27 mouse cellular contexts compared by ENCODE assay signal in the genomic region with DNA sequence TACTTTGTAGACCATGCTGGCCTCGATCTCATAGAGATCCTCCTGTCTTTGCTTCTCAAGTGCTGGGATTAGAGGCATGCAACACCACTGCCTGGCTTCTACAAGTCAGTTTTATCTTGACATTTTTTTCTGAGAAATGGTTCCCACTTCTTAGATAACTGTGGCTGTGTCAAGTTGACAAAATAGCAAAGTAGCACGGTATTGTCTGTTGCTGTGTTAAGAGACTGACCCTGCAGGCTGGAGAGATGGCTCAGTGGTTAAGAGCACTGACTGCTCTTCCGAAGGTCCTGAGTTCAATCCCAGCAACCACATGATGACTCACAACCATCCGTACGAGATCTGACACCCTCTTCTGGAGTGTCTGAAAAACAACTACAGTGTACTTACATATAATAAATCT. TPM values are rescaled to one million over a fixed set of nuclear protein-coding genes. Genes with fewer than 3 reads are reported as not detected.
DNase-seq lines count a peak whose midpoint lies in the region; ATAC-seq and TF ChIP-seq lines count a peak whose summit lies in the region.
"Had no signal": no experiment of that assay in that cellular context is flagged by ENCODE, and none has a peak within 500 bp of the region (broad histone marks: within the 10 kb centered on the region; RNA-seq: fewer than 3 reads in every experiment).

No protein-coding gene starts in this region.

- H3K9ac ChIP-seq in liver, postnatal 0 days (replicated peaks): no peak overlapping the region
- no peak overlapping the region for H3K9ac ChIP-seq in liver, embryonic 12.5 days
- H3K9ac ChIP-seq: embryonic facial prominence, embryonic 12.5 days; embryonic facial prominence, embryonic 15.5 days; forebrain, postnatal 0 days; hindbrain, embryonic 13.5 days had no signal

- ATAC-seq in liver, postnatal 0 days: no peak
- peak; percentile 72 for ATAC-seq in liver, embryonic 12.5 days
- no peak for ATAC-seq in inflammation-experienced regulatory T-cells, adult 6 months
- ATAC-seq: CD4-positive, CD25-positive, alpha-beta regulatory T cell, adult 4 months; forebrain, embryonic 14.5 days; forebrain, postnatal 0 days; hindbrain, embryonic 16.5 days; Patski had no signal

- no peak for TF ChIP-seq CTCF in liver, postnatal 0 days (IDR thresholded peaks at IDR 0.05; ENCODE audit: low read depth)

- no peak overlapping the region for H3K27ac ChIP-seq in liver, postnatal 0 days (ENCODE audit: low read depth)
- no peak overlapping the region for H3K27ac ChIP-seq in liver, embryonic 12.5 days
- H3K27ac ChIP-seq: embryonic facial prominence, embryonic 12.5 days; embryonic facial prominence, embryonic 15.5 days; gastrocnemius, adult 2 months; hindbrain, embryonic 10.5 days; hindbrain, embryonic 13.5 days had no signal

- no peaks in the 10 kb centered on the region for H3K27me3 ChIP-seq in liver, postnatal 0 days (ENCODE audit: insufficient read depth, low read length)
- no peaks in the 10 kb centered on the region for H3K27me3 ChIP-seq in liver, embryonic 12.5 days (replicated peaks)
- H3K27me3 ChIP-seq: embryonic facial prominence, embryonic 12.5 days; embryonic facial prominence, embryonic 15.5 days; hindbrain, embryonic 13.5 days; Patski had no signal

- 63% methylated on average over 5 of the region's 5 CpGs for WGBS in liver, postnatal 0 days (ENCODE audit: insufficient replicate concordance)
- WGBS in liver, embryonic 12.5 days (ENCODE audit: insufficient replicate concordance): 35% methylated on average over 5 of the region's 5 CpGs

- DNase-seq in liver: peak; percentile 10
- DNase-seq in liver, postnatal 0 days: no peak
- peak; percentile 34 for DNase-seq in c-Kit-positive CD71-positive TER-119-negative erythroid progenitor cells, embryonic 14.5 days (ENCODE audit: low read depth)
- DNase-seq in right cerebral cortex, postnatal 36 days (ENCODE audit: low spot score in 2 of 2): no peak
- DNase-seq in adrenal gland, postnatal 36 days: no peak
- DNase-seq: adrenal gland, adult 2 months; adrenal gland, postnatal 14 days; cerebellum, adult 11 months; cerebellum, adult 2 months; cerebellum, adult 9-11 months; cerebellum, postnatal 25 days; forebrain, postnatal 0 days; gastrocnemius, adult 2 months; gastrocnemius, postnatal 14 days; heart, adult 18-20 months; kidney, adult 11 months had no signal

- H3K4me1 ChIP-seq in liver, postnatal 0 days (ENCODE audit: insufficient read depth): no peaks in the 10 kb centered on the region
- H3K4me1 ChIP-seq in liver, embryonic 12.5 days: peaks cover 36% of the 10 kb centered on the region

- no peaks in the 10 kb centered on the region for H3K9me3 ChIP-seq in liver, postnatal 0 days (ENCODE audit: low read length)
- H3K9me3 ChIP-seq in liver, embryonic 12.5 days (replicated peaks): no peaks in the 10 kb centered on the region
- H3K9me3 ChIP-seq: embryonic facial prominence, embryonic 12.5 days; embryonic facial prominence, embryonic 15.5 days; hindbrain, embryonic 10.5 days; hindbrain, embryonic 13.5 days had no signal

- peaks cover 8% of the 10 kb centered on the region; the same call in 1 of the 2 replicates for H3K36me3 ChIP-seq in liver, postnatal 0 days (replicated peaks; ENCODE audit: insufficient read depth, low read length)
- peaks cover 15% of the 10 kb centered on the region; the same call in 1 of the 2 replicates for H3K36me3 ChIP-seq in liver, embryonic 12.5 days

- H3K4me2 ChIP-seq in liver, postnatal 0 days (ENCODE audit: low read depth, low read length): no peak overlapping the region
- H3K4me2 ChIP-seq in liver, embryonic 12.5 days: no peak overlapping the region
- H3K4me2 ChIP-seq: embryonic facial prominence, embryonic 12.5 days; embryonic facial prominence, embryonic 15.5 days; hindbrain, embryonic 13.5 days had no signal

- no peak for TF ChIP-seq EP300 in liver, postnatal 0 days (IDR thresholded peaks at IDR 0.05; ENCODE audit: low read depth)

- no peak overlapping the region for H3K4me3 ChIP-seq in liver, postnatal 0 days (ENCODE audit: low read depth, low read length)
- H3K4me3 ChIP-seq in liver, embryonic 12.5 days: no peak overlapping the region
- H3K4me3 ChIP-seq: embryonic facial prominence, embryonic 12.5 days; embryonic facial prominence, embryonic 15.5 days; gastrocnemius, adult 2 months; hindbrain, embryonic 10.5 days; hindbrain, embryonic 13.5 days had no signal

RNA-seq across cellular contexts. Expression of gene Dcbld1, which starts 35.5 kb away (rescaled TPM):
- 5.1 and 7.4 TPM in 2 replicates for polyA plus RNA-seq in liver, postnatal 0 days (2015; fragmentation: Nextera tagmentation; extraction: Ambion mirVana)
- 7.5 and 8.7 TPM in 2 replicates for polyA plus RNA-seq in liver, embryonic 12.5 days (2016; fragmentation: Nextera tagmentation; extraction: Ambion mirVana)
- 1 to 10 TPM; 4.2 to 4.3 TPM for total RNA-seq in adrenal gland, postnatal 36 days (2021)
- under 1 TPM in 1 of 3 experiments, not detected in 2; 0.17 TPM for polyA plus RNA-seq in inflammation-experienced regulatory T-cells, adult 6 months (2017; shearing (Covaris generic))
- total RNA-seq: common myeloid progenitor, adult 5-6 weeks had no signal
- polyA plus RNA-seq: CD4-positive, CD25-positive, alpha-beta regulatory T cell, adult 4 months had no signal

Comparison
In these comparisons a context has a peak if more than half of its experiments do, and no peak if none do; other contexts are left out.
1. DNase-seq: peak in liver (single experiment) and c-Kit-positive CD71-positive TER-119-negative erythroid progenitor cells, embryonic 14.5 days (single experiment); none in liver, postnatal 0 days (single experiment), right cerebral cortex, postnatal 36 days (0 of 2) and adrenal gland, postnatal 36 days (0 of 2).